Mouse (Mus musculus) ovary, postnatal 36 days (tissue): Measurements from ENCODE around the gene Nsun7.

Experiments
- DNase-seq: peaks from one replicate; pipeline ENCODE4 v3.0.0; 2022; ENCODE audit warnings: low spot score, mixed read lengths

Gene Nsun7

DNA sequence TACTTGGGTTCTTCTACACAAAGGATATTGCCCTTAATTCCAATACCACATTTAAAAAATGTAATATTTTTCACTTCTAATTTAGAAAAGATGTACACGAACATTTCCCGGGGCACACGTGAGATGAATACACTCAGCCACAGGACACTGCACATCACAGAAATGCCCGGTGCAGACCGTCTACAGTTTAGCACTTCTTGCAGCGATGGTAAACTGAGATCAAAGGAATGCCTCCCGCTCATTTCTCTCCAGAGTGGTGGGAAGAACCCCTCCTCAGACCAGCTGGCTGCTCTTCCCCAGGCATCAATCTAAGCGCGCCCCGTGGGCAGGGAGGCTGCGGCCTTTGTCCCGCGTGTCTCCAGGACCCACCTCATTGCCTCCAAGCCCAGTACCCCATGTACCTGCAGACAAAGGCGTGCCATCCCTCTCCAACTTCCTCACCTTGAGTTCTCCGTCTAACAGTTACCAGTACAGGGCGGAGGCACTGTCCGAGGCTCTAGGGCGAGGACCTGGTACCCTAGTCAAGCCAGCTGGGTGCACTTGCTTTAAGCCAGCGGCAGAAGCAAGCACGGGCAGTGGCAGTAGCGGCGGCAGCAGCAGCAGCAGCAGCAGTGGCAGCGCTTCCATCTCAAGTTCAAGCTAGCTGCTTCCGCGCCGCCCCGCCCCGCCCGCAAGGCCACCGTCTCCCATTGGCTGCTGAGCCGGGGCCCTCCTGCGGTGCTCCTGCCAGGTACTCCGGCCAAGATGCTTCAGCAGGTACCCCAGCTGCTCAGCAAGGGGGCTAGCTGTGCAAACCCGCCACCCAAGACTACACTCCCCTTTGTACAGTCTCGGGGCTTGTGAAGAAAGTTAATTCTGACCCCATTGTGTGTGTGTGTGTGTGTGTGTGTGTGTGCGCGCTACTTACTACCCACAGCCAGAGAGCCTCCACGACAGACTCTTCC is 77.6 kb downstream of the Nsun7 start:
- peak; percentile 56 for DNase-seq

- peak; percentile 28 for DNase-seq
Observed at GRCm38 (mm10) chr5:66337969-66338345, 78.3 kb downstream of the Nsun7 start.

DNA sequence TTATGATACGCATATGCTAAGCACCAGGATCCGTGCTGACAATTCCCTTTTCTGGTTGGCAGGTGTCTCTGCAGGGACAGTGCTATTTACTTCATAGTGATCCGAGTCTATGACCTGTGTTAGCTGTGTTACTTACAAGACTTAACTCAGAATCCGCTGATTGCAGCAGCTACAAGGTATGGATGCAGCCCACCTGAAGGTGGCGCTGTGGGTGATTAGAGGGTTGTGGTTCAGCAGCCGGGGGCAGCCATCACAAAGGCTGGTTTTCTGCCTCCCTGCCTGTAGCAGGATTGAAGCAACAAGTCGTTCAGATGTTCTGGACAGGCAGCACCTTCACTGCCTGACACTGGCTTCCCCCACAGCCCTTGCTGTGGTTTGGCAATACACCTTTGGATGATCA is 78.9 kb downstream of the Nsun7 start:
- DNase-seq = peak; percentile 16

GRCm38 (mm10) chr5:66340356-66341102 is 80.8 kb downstream of the Nsun7 start:
- DNase-seq = no peak

- DNase-seq = no peak
Observed at GRCm38 (mm10) chr5:66341848-66342247, 82.2 kb downstream of the Nsun7 start.

- no peak for DNase-seq
Observed at GRCm38 (mm10) chr5:66342285-66342684, 82.6 kb downstream of the Nsun7 start.

DNA sequence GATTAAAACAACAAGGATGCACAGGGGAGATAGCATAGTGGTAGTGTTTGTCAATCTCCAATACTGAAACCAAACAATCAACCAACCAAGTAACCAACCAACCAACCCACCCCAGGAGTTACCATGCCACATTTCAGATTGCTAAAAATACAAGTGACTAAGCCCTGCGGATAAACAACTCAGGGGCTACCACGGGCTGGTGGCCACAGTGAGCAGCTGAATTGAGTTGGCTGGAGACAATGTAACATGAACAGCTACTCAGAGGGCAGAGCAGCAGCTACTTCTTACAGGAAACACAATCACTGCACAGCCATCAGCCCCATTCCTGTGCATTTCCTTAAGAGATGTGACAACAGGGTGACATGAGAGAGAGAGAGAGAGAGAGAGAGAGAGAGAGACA is 84.5 kb downstream of the Nsun7 start:
- DNase-seq = no peak

DNA sequence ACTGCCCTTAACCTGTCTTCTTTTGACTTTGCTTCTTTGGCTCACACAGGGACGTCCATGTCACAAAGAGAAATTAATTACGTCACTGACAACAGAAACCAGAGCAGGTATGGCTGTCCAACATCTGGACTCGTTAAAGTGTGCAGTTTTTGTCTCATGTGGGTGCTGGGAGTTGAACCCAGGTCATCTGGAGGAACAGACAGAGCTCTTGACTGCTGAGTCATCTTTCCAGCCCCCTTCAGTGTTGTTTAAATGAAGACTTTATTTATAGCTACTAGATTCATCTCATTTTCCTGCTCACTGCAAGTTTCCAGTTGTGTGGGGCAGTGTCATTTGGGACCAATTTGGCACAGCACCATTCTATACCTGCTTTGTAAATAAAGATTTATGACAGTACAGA is 85.4 kb downstream of the Nsun7 start:
- no peak for DNase-seq

GRCm38 (mm10) chr5:66346756-66347155 is 87.1 kb downstream of the Nsun7 start:
- no peak for DNase-seq
